Mouse (Mus musculus) ES-Bruce4 (cell line): Measurements from ENCODE around the gene Cenpo. TPM values are rescaled to one million over a fixed set of nuclear protein-coding genes. Genes with fewer than 3 reads are reported as not detected.

ENCODE experiments used
- H3K27ac ChIP-seq: 2 replicates; pipeline ENCODE4 v1.5.1; 2012; ENCODE audit warnings: low read length, inconsistent platforms; ENCODE audit not compliant: insufficient read depth
- H3K27me3 ChIP-seq: 2 replicates; pipeline ENCODE4 v1.6.1; 2012; ENCODE audit warnings: mild to moderate bottlenecking, low read length, inconsistent platforms; ENCODE audit not compliant: control insufficient read depth, poor library complexity, insufficient read depth, severe bottlenecking
- H3K36me3 ChIP-seq: 2 replicates; pipeline ENCODE4 v1.6.1; 2012; ENCODE audit warnings: inconsistent platforms, mild to moderate bottlenecking, low read length, moderate library complexity; ENCODE audit not compliant: control insufficient read depth, poor library complexity, insufficient read depth, severe bottlenecking
- H3K4me1 ChIP-seq: one replicate; pipeline ENCODE4 v1.8.1; 2011; ENCODE audit warnings: low read length; ENCODE audit not compliant: control insufficient read depth, insufficient read depth
- H3K4me3 ChIP-seq: 2 replicates; pipeline ENCODE4 v1.5.1; 2011; ENCODE audit warnings: low read depth, mild to moderate bottlenecking, low read length
- H3K9ac ChIP-seq: 2 replicates; pipeline ENCODE4 v1.6.1; 2012; ENCODE audit warnings: low read depth, mild to moderate bottlenecking, inconsistent platforms; ENCODE audit not compliant: poor library complexity, severe bottlenecking
- H3K9me3 ChIP-seq: replicated peaks from 2 replicates; pipeline ENCODE4 v1.6.1; 2012; ENCODE audit warnings: mild to moderate bottlenecking, low read length, inconsistent platforms; ENCODE audit not compliant: control insufficient read depth, poor library complexity, insufficient read depth, severe bottlenecking
- CTCF ChIP-seq: IDR thresholded peaks from one replicate; pipeline ENCODE4 v1.8.1; 2011; ENCODE audit warnings: low read depth, low read length
- EP300 ChIP-seq: IDR thresholded peaks from 2 replicates; pipeline ENCODE4 v1.6.1; 2011; ENCODE audit warnings: low read depth, low read length; ENCODE audit not compliant: insufficient read depth
- POLR2A ChIP-seq: IDR thresholded peaks from one replicate; pipeline ENCODE4 v1.8.1; 2011; ENCODE audit warnings: low read length; ENCODE audit not compliant: insufficient read depth
- polyA plus RNA-seq: library from polyadenylated mRNA; stranded (reverse); fragments of >200 nt; gene quantifications from 2 replicates; pipeline ENCODE4 v1.2.4, GENCODE M21; 2011; ENCODE audit warnings: low read depth; ENCODE audit not compliant: missing spikeins, insufficient read depth, insufficient read length

Cenpo gene
- polyA plus RNA-seq, 1 experiment = 27.0 TPM

DNA sequence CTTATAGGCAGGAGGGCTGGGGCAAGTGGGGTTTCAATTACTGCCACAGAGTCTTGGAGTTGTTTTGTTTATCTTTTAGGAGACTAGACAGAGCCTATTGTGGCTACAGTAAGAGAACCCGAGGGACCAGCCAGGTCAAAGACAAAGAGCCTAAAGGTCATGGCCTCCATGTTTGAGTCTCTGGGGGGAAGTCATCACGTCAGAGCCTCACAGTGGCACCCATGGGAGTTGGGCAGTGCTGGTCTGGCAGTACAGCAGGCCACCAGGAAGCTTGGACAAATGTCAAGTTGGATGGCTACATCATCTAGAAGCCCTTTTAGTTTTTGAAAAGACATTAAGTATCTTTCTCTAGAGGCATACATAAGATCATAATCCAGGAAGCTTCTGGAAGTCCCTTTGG, 71.2 kb downstream of the Cenpo start:
- Histone ChIP-seq H3K27me3 (no peaks in the 10 kb centered on the region), H3K9ac (no peak overlapping the region)
- TF ChIP-seq CTCF (no peak), POLR2A (no peak), EP300 (no peak)

GRCm38 (mm10) chr12:4160322-4160721, 73.8 kb downstream of the Cenpo start:
- Histone ChIP-seq H3K27me3 (no peaks in the 10 kb centered on the region), H3K4me3 (no peak overlapping the region), H3K27ac (no peak overlapping the region), H3K4me1 (peaks cover 6% of the 10 kb centered on the region), H3K9me3 (no peaks in the 10 kb centered on the region), H3K36me3 (no peaks in the 10 kb centered on the region), H3K9ac (0 out of 2 replicates have a peak overlapping the region, but pooled peaks have one; percentile 18)
- TF ChIP-seq CTCF (no peak), POLR2A (no peak), EP300 (peak; percentile 30; the same call in 1 of the 2 replicates)

More for the DNA sequence above, 71.2 kb downstream of the Cenpo start:
- H3K4me1 ChIP-seq = peaks cover 11% of the 10 kb centered on the region
- H3K9me3 ChIP-seq = no peaks in the 10 kb centered on the region
- no peaks in the 10 kb centered on the region for H3K36me3 ChIP-seq
- H3K4me3 ChIP-seq = no peak overlapping the region
- H3K27ac ChIP-seq = no peak overlapping the region

- no peaks in the 10 kb centered on the region for H3K27me3 ChIP-seq
- H3K4me1 ChIP-seq = peaks cover 5% of the 10 kb centered on the region
- no peaks in the 10 kb centered on the region for H3K9me3 ChIP-seq
- no peak overlapping the region for H3K9ac ChIP-seq
- no peaks in the 10 kb centered on the region for H3K36me3 ChIP-seq
- TF ChIP-seq EP300 = no peak
- no peak for TF ChIP-seq POLR2A
- TF ChIP-seq CTCF = no peak
- H3K4me3 ChIP-seq = no peak overlapping the region
- H3K27ac ChIP-seq = no peak overlapping the region
These were observed 75.0 kb downstream of the Cenpo start for GRCm38 (mm10) chr12:4158868-4159632.

- Histone ChIP-seq H3K27ac (no peak overlapping the region), H3K4me3 (no peak overlapping the region), H3K4me1 (peaks cover 5% of the 10 kb centered on the region), H3K36me3 (no peaks in the 10 kb centered on the region), H3K9ac (no peak overlapping the region), H3K27me3 (no peaks in the 10 kb centered on the region), H3K9me3 (no peaks in the 10 kb centered on the region)
- TF ChIP-seq POLR2A (no peak), CTCF (no peak), EP300 (no peak)
These were observed 75.9 kb downstream of the Cenpo start for GRCm38 (mm10) chr12:4158179-4158578.

GRCm38 (mm10) chr12:4157466-4157865, 76.6 kb downstream of the Cenpo start:
- H3K4me1 ChIP-seq = peaks cover 5% of the 10 kb centered on the region
- no peak overlapping the region for H3K9ac ChIP-seq
- H3K27me3 ChIP-seq = no peaks in the 10 kb centered on the region
- H3K27ac ChIP-seq = no peak overlapping the region
- no peaks in the 10 kb centered on the region for H3K9me3 ChIP-seq
- H3K36me3 ChIP-seq = no peaks in the 10 kb centered on the region
- no peak overlapping the region for H3K4me3 ChIP-seq
- TF ChIP-seq POLR2A (no peak), CTCF (no peak), EP300 (no peak)

GRCm38 (mm10) chr12:4151969-4152368, 82.1 kb downstream of the Cenpo start:
- TF ChIP-seq POLR2A = no peak
- TF ChIP-seq CTCF = no peak
- no peak for TF ChIP-seq EP300
- Histone ChIP-seq H3K27ac (no peak overlapping the region), H3K36me3 (no peaks in the 10 kb centered on the region), H3K9ac (no peak overlapping the region), H3K27me3 (no peaks in the 10 kb centered on the region), H3K4me3 (no peak overlapping the region), H3K4me1 (no peaks in the 10 kb centered on the region), H3K9me3 (no peaks in the 10 kb centered on the region)
